20 mouse cellular contexts compared by ENCODE assay signal in genomic region chr6:66972300-66972699, GRCm38 (mm10).
A peak's percentile ranks its signal among the peaks of the same experiment; 100 is the strongest.
DNase-seq lines count a peak whose midpoint lies in the region; ATAC-seq lines count a peak whose summit lies in the region.
"Had no signal": no experiment of that assay in that cellular context is flagged by ENCODE, and none has a peak within 500 bp of the region (broad histone marks: within the 10 kb centered on the region; RNA-seq: fewer than 3 reads in every experiment).

No protein-coding gene starts in this region.

- H3K27me3 ChIP-seq in heart, embryonic 10.5 days (ENCODE audit: insufficient read depth, poor library complexity, severe bottlenecking): no peaks in the 10 kb centered on the region
- H3K27me3 ChIP-seq: embryonic facial prominence, embryonic 13.5 days; heart, embryonic 12.5 days; neural tube, embryonic 12.5 days; stomach, embryonic 15.5 days had no signal

- DNase-seq in spleen, postnatal 36 days (ENCODE audit: low spot score in 2 of 2): peak; percentile 11 to 21
- no peak for DNase-seq in spleen, postnatal 4 days (ENCODE audit: low spot score in 2 of 2)
- DNase-seq in natural killer cell, adult 2 months (ENCODE audit: low spot score in 2 of 2): peak; percentile 36 to 51
- DNase-seq in heart, postnatal 25 days (ENCODE audit: low spot score): no peak
- no peak for DNase-seq in heart, embryonic 10.5 days (ENCODE audit: low spot score)
- no peak for DNase-seq in embryo, embryonic 11 days
- DNase-seq: adrenal gland, postnatal 14 days; cerebellum, adult 9-11 months; heart, postnatal 36 days; kidney, adult 18-20 months; kidney, postnatal 14 days; lung, embryonic 14.5 days; lung, postnatal 36 days had no signal

- ATAC-seq in granulocyte monocyte progenitor cell, adult 5-6 weeks (replicated peaks; ENCODE audit: poor library complexity, severe bottlenecking): peak; percentile 38
- ATAC-seq: hindbrain, postnatal 0 days had no signal

- no peak overlapping the region for H3K27ac ChIP-seq in heart, embryonic 10.5 days
- H3K27ac ChIP-seq: embryonic facial prominence, embryonic 13.5 days; hindbrain, postnatal 0 days; limb, embryonic 10.5 days; neural tube, embryonic 12.5 days; stomach, embryonic 15.5 days had no signal

- no peak overlapping the region for H3K4me3 ChIP-seq in heart, embryonic 10.5 days
- H3K4me3 ChIP-seq: embryonic facial prominence, embryonic 13.5 days; heart, embryonic 12.5 days; limb, embryonic 10.5 days; neural tube, embryonic 12.5 days; stomach, embryonic 15.5 days had no signal

- peaks cover 20% of the 10 kb centered on the region for H3K4me1 ChIP-seq in heart, embryonic 10.5 days

- H3K36me3 ChIP-seq in heart, embryonic 10.5 days: no peaks in the 10 kb centered on the region
- H3K36me3 ChIP-seq: embryonic facial prominence, embryonic 13.5 days; heart, embryonic 12.5 days; limb, embryonic 10.5 days; neural tube, embryonic 12.5 days; stomach, embryonic 15.5 days had no signal

- no peaks in the 10 kb centered on the region for H3K9me3 ChIP-seq in heart, embryonic 10.5 days
- H3K9me3 ChIP-seq: embryonic facial prominence, embryonic 13.5 days; heart, embryonic 12.5 days; limb, embryonic 10.5 days; neural tube, embryonic 12.5 days; stomach, embryonic 15.5 days had no signal

- intact Hi-C loops in heart, postnatal 25 days (cut with DNase I): loop anchor here (5.0 kb wide), 1 partner anchor 45 kb away; no protein-coding TSS in a partner anchor

- WGBS in heart, embryonic 10.5 days: 72% methylated on average over 8 of the region's 8 CpGs

Comparison
In these comparisons a context has a peak if more than half of its experiments do, and no peak if none do; other contexts are left out.
1. DNase-seq: peak in spleen, postnatal 36 days (2 of 2) and natural killer cell, adult 2 months (2 of 2); none in spleen, postnatal 4 days (0 of 2), heart, postnatal 25 days (single experiment), heart, embryonic 10.5 days (single experiment) and embryo, embryonic 11 days (single experiment).